Mouse (Mus musculus): Measurements from ENCODE around the gene Xpr1. TPM values are rescaled to one million over a fixed set of nuclear protein-coding genes. Genes with fewer than 3 reads are reported as not detected.

Xpr1 gene
- total RNA-seq, 2 experiments from 2014 or later = 83.8 to 84.8 TPM

- DNase-seq (ENCODE audit: low spot score in 2 of 2) = no peak
These were observed 184.4 kb downstream of the Xpr1 start for GRCm38 (mm10) chr1:155232786-155233185.

- no peak for DNase-seq (ENCODE audit: low spot score in 2 of 2)
These were observed 184.8 kb downstream of the Xpr1 start for GRCm38 (mm10) chr1:155232385-155232784.

- no peak for DNase-seq (ENCODE audit: low spot score in 2 of 2)
These were observed 187.5 kb downstream of the Xpr1 start for GRCm38 (mm10) chr1:155229464-155230411.

Small RNA genes lying within 50 kb of the gene (microRNA-seq; reads per million reads assigned to microRNA genes)
- 0 reads per million in 2 experiments for gene Gm22569

Other genes starting within 250 kb of the Xpr1 start
- gene BC034090, start 173.0 kb downstream of the Xpr1 start, total RNA-seq (2021) = 10 to 100 TPM in 1 of 2 experiments, 1 to 10 TPM in 1; 7.9 to 10.7 TPM
- 100 to 1,000 TPM; 106 to 108 TPM for gene Acbd6, start 140.7 kb upstream of the Xpr1 start, total RNA-seq (2021)

Measured in left cerebral cortex, adult 18-20 months (tissue).